Mouse (Mus musculus): ENCODE measurements around the gene Zfp185. TPM values are rescaled to one million over a fixed set of nuclear protein-coding genes. Genes with fewer than 3 reads are reported as not detected.

Gene Zfp185
- polyA plus RNA-seq (2014; fragmentation: Nextera tagmentation; extraction: Ambion mirVana), result 8.9 and 12.1 TPM in 2 replicates

DNA sequence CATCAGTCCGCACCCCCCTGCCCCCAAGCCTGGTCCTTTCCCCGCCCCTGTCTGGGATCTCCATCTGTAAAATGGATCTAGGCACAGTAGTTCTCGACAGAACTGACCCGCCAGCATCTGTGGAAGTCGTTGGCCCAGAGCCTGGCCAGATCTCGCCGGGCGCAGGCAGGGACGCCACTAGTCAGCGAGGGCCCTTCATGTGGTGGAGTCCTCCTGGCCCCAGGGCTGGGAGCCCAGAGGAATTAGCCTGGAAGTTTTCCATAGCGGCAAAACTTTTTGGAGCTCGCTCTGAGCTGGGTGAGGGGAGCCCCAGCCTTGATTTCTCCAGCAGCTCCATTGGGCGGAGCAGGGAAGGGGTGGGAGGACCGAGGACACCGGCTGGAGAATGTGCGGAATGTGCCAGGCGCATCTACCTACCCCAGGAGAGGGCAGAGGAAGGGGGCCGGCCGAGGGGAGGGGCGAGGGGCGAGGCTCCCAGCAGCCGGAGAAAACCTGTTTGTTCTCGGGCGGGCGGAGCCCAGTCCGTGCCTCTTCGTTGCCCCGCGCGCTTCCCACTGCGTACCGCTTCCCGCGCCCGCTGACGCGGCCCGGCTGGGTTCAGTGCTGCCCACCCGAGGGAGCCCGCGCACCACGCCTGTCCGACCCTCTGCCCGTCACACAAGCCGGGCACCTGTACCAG is at the start of gene Zfp185:
TSS of gene Zfp185 (plus strand) at position 499 of the 679 bp plus-strand sequence.
- H3K4me2 ChIP-seq (ENCODE audit: low read length), result peak within 1 kb of the TSS; percentile 63
- H3K9me3 ChIP-seq (ENCODE audit: control insufficient read depth, low read length), result no peaks in the 10 kb centered on the region
- peak within 1 kb of the TSS; percentile 33 for H3K4me3 ChIP-seq (ENCODE audit: low read depth, low read length)
- no peaks in the 10 kb centered on the region for H3K36me3 ChIP-seq (ENCODE audit: control insufficient read depth, insufficient read depth, low read length)
- ATAC-seq (replicated peaks; ENCODE audit: low FRiP score, low TSS enrichment, low read depth) (peak; percentile 91), DNase-seq (ENCODE audit: low spot score) (peak; percentile 74)
- no peak within 1 kb of the TSS for H3K27ac ChIP-seq (ENCODE audit: low read depth)
- 9% methylated on average over 32 of the region's 45 CpGs for WGBS
- H3K4me1 ChIP-seq (replicated peaks; ENCODE audit: control insufficient read depth, insufficient read depth, low read length), result no peaks in the 10 kb centered on the region
- H3K27me3 ChIP-seq (replicated peaks; ENCODE audit: control insufficient read depth, insufficient read depth, low read length), result 0 out of 2 replicates have a peak, but pooled peaks cover 5% of the 10 kb centered on the region
- peak within 1 kb of the TSS; percentile 38 for H3K9ac ChIP-seq (ENCODE audit: low read length)

DNA sequence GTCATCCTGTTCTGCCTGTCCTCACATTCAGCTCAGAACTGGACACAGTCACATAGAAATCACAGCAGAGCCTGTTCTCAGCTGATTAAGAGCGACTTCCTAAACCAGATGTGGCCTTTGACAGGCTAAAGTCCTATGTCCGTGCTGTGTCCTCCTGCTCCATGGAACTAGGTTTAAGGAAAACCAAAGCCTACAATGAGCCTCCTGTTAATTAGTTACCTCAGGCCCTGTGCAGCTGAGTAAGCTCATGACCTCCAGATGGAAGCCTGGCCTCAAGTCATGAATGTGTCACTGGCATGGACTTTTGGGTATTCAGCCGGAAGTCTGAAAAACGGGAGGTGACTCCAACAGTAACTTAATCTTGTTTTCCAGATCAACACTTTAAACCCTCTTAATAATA is 33.7 kb upstream of the Zfp185 start:
- Histone ChIP-seq H3K36me3 (ENCODE audit: control insufficient read depth, insufficient read depth, low read length) (0 out of 2 replicates have a peak, but pooled peaks cover 12% of the 10 kb centered on the region), H3K9me3 (ENCODE audit: control insufficient read depth, low read length) (no peaks in the 10 kb centered on the region), H3K4me2 (ENCODE audit: low read length) (no peak overlapping the region), H3K27me3 (replicated peaks; ENCODE audit: control insufficient read depth, insufficient read depth, low read length) (no peaks in the 10 kb centered on the region), H3K4me1 (replicated peaks; ENCODE audit: control insufficient read depth, insufficient read depth, low read length) (no peaks in the 10 kb centered on the region), H3K9ac (ENCODE audit: low read length) (no peak overlapping the region), H3K27ac (ENCODE audit: low read depth) (no peak overlapping the region), H3K4me3 (ENCODE audit: low read depth, low read length) (no peak overlapping the region)
- WGBS, result 84% methylated on average over 4 of the region's 4 CpGs
- ATAC-seq (replicated peaks; ENCODE audit: low FRiP score, low TSS enrichment, low read depth), result no peak
- DNase-seq (ENCODE audit: low spot score), result no peak

DNA sequence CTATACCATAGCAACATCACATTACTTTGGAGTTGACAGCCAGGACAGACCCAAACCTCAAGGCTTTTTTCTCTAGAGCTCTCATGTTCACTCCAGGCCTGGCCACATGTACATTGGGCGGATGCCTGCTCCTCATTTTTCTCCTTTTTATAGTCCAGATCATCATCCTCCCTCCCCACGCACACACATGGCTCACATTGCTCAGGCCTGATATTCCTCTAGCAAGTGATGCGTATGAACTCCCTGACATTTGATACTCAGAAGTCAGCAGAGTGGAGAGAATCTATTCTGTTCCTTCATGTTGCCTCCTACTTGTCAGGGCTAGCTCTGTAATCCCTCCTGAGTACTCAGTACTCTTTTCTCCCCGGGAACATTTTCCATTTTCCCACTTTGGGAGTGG is 30.7 kb upstream of the Zfp185 start:
- WGBS, result 89% methylated on average over 4 of the region's 4 CpGs

DNA sequence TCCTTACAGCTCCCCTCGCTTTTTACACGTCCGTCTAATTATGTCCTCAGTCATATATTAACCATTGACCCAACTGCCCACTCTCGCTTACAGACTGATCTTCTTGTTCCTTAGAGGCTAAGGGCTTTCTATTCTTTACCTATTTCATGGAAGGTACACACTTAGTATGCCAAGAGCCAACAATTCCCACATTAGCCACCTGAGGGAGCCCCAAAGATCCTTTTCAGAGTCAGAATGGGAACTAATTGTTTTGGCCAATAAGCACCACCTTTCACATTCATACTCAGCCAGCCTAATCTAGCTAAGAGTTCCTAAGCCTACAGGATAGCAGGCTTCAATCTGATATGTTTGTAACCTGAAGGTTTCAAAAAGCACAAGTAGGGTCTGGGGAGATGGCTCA is 26.7 kb upstream of the Zfp185 start:
- no peaks in the 10 kb centered on the region for H3K9me3 ChIP-seq (ENCODE audit: control insufficient read depth, low read length)
- H3K27ac ChIP-seq (ENCODE audit: low read depth), result no peak overlapping the region
- ATAC-seq (replicated peaks; ENCODE audit: low FRiP score, low TSS enrichment, low read depth) (no peak), DNase-seq (ENCODE audit: low spot score) (no peak)
- H3K4me2 ChIP-seq (ENCODE audit: low read length), result no peak overlapping the region
- H3K4me1 ChIP-seq (replicated peaks; ENCODE audit: control insufficient read depth, insufficient read depth, low read length), result no peaks in the 10 kb centered on the region
- WGBS, result 85% methylated on average over 4 of the region's 4 CpGs
- no peak overlapping the region for H3K9ac ChIP-seq (ENCODE audit: low read length)
- H3K27me3 ChIP-seq (replicated peaks; ENCODE audit: control insufficient read depth, insufficient read depth, low read length), result no peaks in the 10 kb centered on the region
- 0 out of 2 replicates have a peak, but pooled peaks cover 8% of the 10 kb centered on the region for H3K36me3 ChIP-seq (ENCODE audit: control insufficient read depth, insufficient read depth, low read length)
- no peak overlapping the region for H3K4me3 ChIP-seq (ENCODE audit: low read depth, low read length)

More for the DNA sequence above, 30.7 kb upstream of the Zfp185 start:
- no peak for DNase-seq (ENCODE audit: low spot score)
- H3K4me2 ChIP-seq (ENCODE audit: low read length), result no peak overlapping the region
- no peak for ATAC-seq (replicated peaks; ENCODE audit: low FRiP score, low TSS enrichment, low read depth)
- no peaks in the 10 kb centered on the region for H3K4me1 ChIP-seq (replicated peaks; ENCODE audit: control insufficient read depth, insufficient read depth, low read length)
- H3K27me3 ChIP-seq (replicated peaks; ENCODE audit: control insufficient read depth, insufficient read depth, low read length), result no peaks in the 10 kb centered on the region
- no peak overlapping the region for H3K9ac ChIP-seq (ENCODE audit: low read length)
- 0 out of 2 replicates have a peak, but pooled peaks cover 12% of the 10 kb centered on the region for H3K36me3 ChIP-seq (ENCODE audit: control insufficient read depth, insufficient read depth, low read length)
- H3K9me3 ChIP-seq (ENCODE audit: control insufficient read depth, low read length), result no peaks in the 10 kb centered on the region
- no peak overlapping the region for H3K27ac ChIP-seq (ENCODE audit: low read depth)
- H3K4me3 ChIP-seq (ENCODE audit: low read depth, low read length), result no peak overlapping the region

DNA sequence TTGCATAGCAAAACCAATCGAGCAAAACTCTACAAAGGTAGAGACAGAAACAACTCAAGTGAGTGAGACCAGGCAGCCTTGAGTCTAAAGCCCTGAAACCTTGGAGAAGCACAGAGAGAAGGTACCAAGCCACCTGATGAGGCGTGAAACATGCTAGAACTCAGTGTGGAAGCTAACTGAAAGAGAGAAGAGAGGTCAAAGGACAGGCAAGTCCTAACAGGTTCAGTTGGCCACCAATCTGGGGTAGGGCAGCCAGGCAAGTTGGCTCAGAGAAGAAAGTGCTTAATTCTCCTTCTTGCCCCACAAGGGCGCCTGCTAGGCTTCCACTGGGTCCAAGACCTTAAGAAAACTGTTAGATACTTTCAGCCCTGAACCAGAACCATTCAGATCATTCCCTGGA is 25.6 kb upstream of the Zfp185 start:
- Histone ChIP-seq H3K4me3 (ENCODE audit: low read depth, low read length) (no peak overlapping the region), H3K9me3 (ENCODE audit: control insufficient read depth, low read length) (no peaks in the 10 kb centered on the region), H3K36me3 (ENCODE audit: control insufficient read depth, insufficient read depth, low read length) (0 out of 2 replicates have a peak, but pooled peaks cover 8% of the 10 kb centered on the region), H3K27me3 (replicated peaks; ENCODE audit: control insufficient read depth, insufficient read depth, low read length) (no peaks in the 10 kb centered on the region), H3K27ac (ENCODE audit: low read depth) (no peak overlapping the region), H3K4me1 (replicated peaks; ENCODE audit: control insufficient read depth, insufficient read depth, low read length) (no peaks in the 10 kb centered on the region), H3K9ac (ENCODE audit: low read length) (no peak overlapping the region), H3K4me2 (ENCODE audit: low read length) (no peak overlapping the region)
- no peak for DNase-seq (ENCODE audit: low spot score)
- ATAC-seq (replicated peaks; ENCODE audit: low FRiP score, low TSS enrichment, low read depth), result no peak
- 80% methylated on average over 3 of the region's 3 CpGs for WGBS

DNA sequence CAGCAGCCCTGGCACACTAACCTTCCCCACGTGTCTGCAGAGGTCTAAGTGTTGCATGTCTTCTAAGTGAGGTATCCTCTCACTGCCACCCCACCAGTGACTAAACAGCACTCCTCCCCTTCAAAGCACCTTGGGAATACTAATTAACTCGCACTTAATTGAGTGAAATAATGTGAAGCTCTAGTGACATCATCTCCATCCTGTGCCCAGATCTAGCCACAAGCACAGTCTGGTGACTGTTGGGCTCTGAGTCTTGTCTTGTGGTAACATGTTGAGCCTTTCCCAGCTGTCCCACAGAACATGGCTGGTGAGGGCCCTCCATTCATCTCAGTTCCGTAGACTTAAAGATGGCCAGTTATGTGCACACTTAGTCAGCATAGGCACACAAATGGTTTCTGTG is 24.4 kb upstream of the Zfp185 start:
- no peak overlapping the region for H3K9ac ChIP-seq (ENCODE audit: low read length)
- no peak overlapping the region for H3K4me3 ChIP-seq (ENCODE audit: low read depth, low read length)
- no peaks in the 10 kb centered on the region for H3K9me3 ChIP-seq (ENCODE audit: control insufficient read depth, low read length)
- DNase-seq (ENCODE audit: low spot score) (no peak), ATAC-seq (replicated peaks; ENCODE audit: low FRiP score, low TSS enrichment, low read depth) (no peak)
- no peak overlapping the region for H3K27ac ChIP-seq (ENCODE audit: low read depth)
- no peak overlapping the region for H3K4me2 ChIP-seq (ENCODE audit: low read length)
- no peaks in the 10 kb centered on the region for H3K27me3 ChIP-seq (replicated peaks; ENCODE audit: control insufficient read depth, insufficient read depth, low read length)
- no peaks in the 10 kb centered on the region for H3K4me1 ChIP-seq (replicated peaks; ENCODE audit: control insufficient read depth, insufficient read depth, low read length)
- H3K36me3 ChIP-seq (ENCODE audit: control insufficient read depth, insufficient read depth, low read length), result 0 out of 2 replicates have a peak, but pooled peaks cover 2% of the 10 kb centered on the region
- WGBS, result 75% methylated on average over 3 of the region's 3 CpGs

DNA sequence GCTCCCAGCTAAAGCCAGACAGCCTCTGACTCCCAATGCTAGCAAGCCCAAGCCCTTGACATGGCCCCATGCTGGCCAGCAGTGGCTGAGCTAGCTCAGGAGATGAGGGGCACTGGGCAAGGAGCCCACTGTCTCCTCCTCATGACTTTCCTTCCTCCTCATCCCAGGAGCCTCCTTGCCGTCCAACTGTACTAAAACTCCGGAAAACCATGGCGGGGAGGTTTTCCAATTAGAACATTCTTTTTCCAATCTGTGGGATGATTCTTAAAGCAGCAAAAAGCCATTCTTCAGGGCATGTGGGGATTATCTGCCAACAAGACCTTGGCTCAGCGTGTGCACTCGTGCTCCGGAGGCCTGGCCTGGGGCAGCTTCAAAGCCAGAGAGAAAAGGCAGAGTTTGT is 4.3 kb upstream of the Zfp185 start:
- 0 out of 2 replicates have a peak, but pooled peaks cover 5% of the 10 kb centered on the region for H3K27me3 ChIP-seq (replicated peaks; ENCODE audit: control insufficient read depth, insufficient read depth, low read length)
- DNase-seq (ENCODE audit: low spot score), result peak; percentile 27

DNA sequence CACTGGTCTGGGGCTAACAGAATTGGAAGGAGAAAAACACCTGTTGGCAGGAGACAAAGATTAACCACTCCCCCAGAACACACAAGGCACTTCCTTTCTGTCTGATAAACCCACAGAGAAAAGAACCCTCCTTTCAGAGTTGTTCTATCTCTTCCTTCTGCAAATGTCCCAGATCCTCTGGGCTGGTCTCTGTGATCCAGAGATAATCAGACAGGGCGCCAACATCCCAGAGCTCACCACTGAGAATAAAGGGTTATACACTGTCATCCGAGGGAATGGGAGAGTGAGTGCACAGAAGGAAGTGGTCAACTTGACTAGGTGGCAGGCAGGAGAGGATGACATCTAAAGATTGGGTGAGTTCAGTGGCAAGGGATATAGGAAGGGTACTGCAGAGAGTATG is 1.5 kb upstream of the Zfp185 start:
- Histone ChIP-seq H3K36me3 (ENCODE audit: control insufficient read depth, insufficient read depth, low read length) (no peaks in the 10 kb centered on the region), H3K9me3 (ENCODE audit: control insufficient read depth, low read length) (no peaks in the 10 kb centered on the region), H3K27me3 (replicated peaks; ENCODE audit: control insufficient read depth, insufficient read depth, low read length) (0 out of 2 replicates have a peak, but pooled peaks cover 5% of the 10 kb centered on the region), H3K4me1 (replicated peaks; ENCODE audit: control insufficient read depth, insufficient read depth, low read length) (no peaks in the 10 kb centered on the region), H3K27ac (ENCODE audit: low read depth) (no peak overlapping the region), H3K9ac (ENCODE audit: low read length) (no peak overlapping the region), H3K4me3 (ENCODE audit: low read depth, low read length) (no peak overlapping the region), H3K4me2 (ENCODE audit: low read length) (no peak overlapping the region)
- ATAC-seq (replicated peaks; ENCODE audit: low FRiP score, low TSS enrichment, low read depth), result no peak
- no peak for DNase-seq (ENCODE audit: low spot score)
- 83% methylated on average over 2 of the region's 2 CpGs for WGBS

More for the DNA sequence above, 4.3 kb upstream of the Zfp185 start:
- Histone ChIP-seq H3K9me3 (ENCODE audit: control insufficient read depth, low read length) (no peaks in the 10 kb centered on the region), H3K4me1 (replicated peaks; ENCODE audit: control insufficient read depth, insufficient read depth, low read length) (no peaks in the 10 kb centered on the region), H3K4me3 (ENCODE audit: low read depth, low read length) (no peak overlapping the region), H3K36me3 (ENCODE audit: control insufficient read depth, insufficient read depth, low read length) (no peaks in the 10 kb centered on the region), H3K27ac (ENCODE audit: low read depth) (no peak overlapping the region), H3K4me2 (ENCODE audit: low read length) (no peak overlapping the region), H3K9ac (ENCODE audit: low read length) (no peak overlapping the region)
- ATAC-seq (replicated peaks; ENCODE audit: low FRiP score, low TSS enrichment, low read depth), result no peak
- WGBS, result 73% methylated on average over 6 of the region's 6 CpGs

DNA sequence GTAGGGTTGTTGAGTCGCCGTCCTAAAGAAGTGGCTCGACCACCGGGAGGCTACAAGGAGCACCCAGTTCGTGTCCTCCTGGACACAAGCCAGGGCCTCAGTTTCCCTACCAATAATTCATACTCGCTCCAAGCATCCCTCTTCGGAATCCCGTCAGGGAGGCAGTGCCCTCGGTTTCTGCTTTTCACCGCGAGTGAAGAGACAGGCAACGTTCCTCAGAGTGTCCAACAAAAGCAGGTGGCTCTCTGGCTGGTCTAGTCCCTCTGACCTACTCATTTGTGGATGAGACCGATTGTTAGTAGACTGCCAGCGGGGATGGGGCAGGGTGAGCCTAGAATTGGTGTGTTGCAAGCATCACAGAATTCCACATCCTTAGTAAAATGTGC is 374 bp downstream of the Zfp185 start:
- DNase-seq (ENCODE audit: low spot score) (no peak), ATAC-seq (replicated peaks; ENCODE audit: low FRiP score, low TSS enrichment, low read depth) (no peak; the same call in 1 of the 2 replicates)
- 20% methylated on average over 13 of the region's 14 CpGs for WGBS
- H3K27ac ChIP-seq (ENCODE audit: low read depth), result no peak overlapping the region
- H3K9me3 ChIP-seq (ENCODE audit: control insufficient read depth, low read length), result no peaks in the 10 kb centered on the region
- H3K36me3 ChIP-seq (ENCODE audit: control insufficient read depth, insufficient read depth, low read length), result no peaks in the 10 kb centered on the region
- 0 out of 2 replicates have a peak, but pooled peaks cover 5% of the 10 kb centered on the region for H3K27me3 ChIP-seq (replicated peaks; ENCODE audit: control insufficient read depth, insufficient read depth, low read length)
- H3K4me3 ChIP-seq (ENCODE audit: low read depth, low read length), result peak overlapping the region; percentile 33
- peak overlapping the region; percentile 38 for H3K9ac ChIP-seq (ENCODE audit: low read length)
- H3K4me1 ChIP-seq (replicated peaks; ENCODE audit: control insufficient read depth, insufficient read depth, low read length), result no peaks in the 10 kb centered on the region
- peak overlapping the region; percentile 63 for H3K4me2 ChIP-seq (ENCODE audit: low read length)

All from intestine, embryonic 14.5 days (tissue).